Mouse (Mus musculus): ENCODE results near the gene Slc10a6. TPM values are rescaled to one million over a fixed set of nuclear protein-coding genes. Genes with fewer than 3 reads are reported as not detected.

Gene Slc10a6
- polyA plus RNA-seq (2015; fragmentation: Nextera tagmentation; extraction: Ambion mirVana): 0.16 and 0.40 TPM in 2 replicates

GRCm38 (mm10) chr5:103629111-103629764 is at the start of gene Slc10a6:
Slc10a6 (minus strand) TSS chr5:103629403.

GRCm38 (mm10) chr5:103655346-103656118 is 26.3 kb upstream of the Slc10a6 start, which contains the start of gene 1700016H13Rik:
1700016H13Rik (minus strand) TSS chr5:103656010.

Other genes with a start within 250 kb of the Slc10a6 start
- 1.6 and 2.4 TPM in 2 replicates for gene Ptpn13, start 204.2 kb downstream of the Slc10a6 start, polyA plus RNA-seq (2015; fragmentation: Nextera tagmentation; extraction: Ambion mirVana)
- gene 1700016H13Rik, start 26.6 kb upstream of the Slc10a6 start, polyA plus RNA-seq (2015; fragmentation: Nextera tagmentation; extraction: Ambion mirVana): not detected in 2 replicates
- gene Aff1, start 63.0 kb upstream of the Slc10a6 start, polyA plus RNA-seq (2015; fragmentation: Nextera tagmentation; extraction: Ambion mirVana): 8.6 and 9.4 TPM in 2 replicates